Mouse (Mus musculus): ENCODE measurements around the gene Ppil3. TPM values are rescaled to one million over a fixed set of nuclear protein-coding genes. Genes with fewer than 3 reads are reported as not detected.

Ppil3 gene
- total RNA-seq (2015) (102 and 103 TPM in 2 replicates), total RNA-seq (2017) (89.6 and 95.8 TPM in 2 replicates)

DNA sequence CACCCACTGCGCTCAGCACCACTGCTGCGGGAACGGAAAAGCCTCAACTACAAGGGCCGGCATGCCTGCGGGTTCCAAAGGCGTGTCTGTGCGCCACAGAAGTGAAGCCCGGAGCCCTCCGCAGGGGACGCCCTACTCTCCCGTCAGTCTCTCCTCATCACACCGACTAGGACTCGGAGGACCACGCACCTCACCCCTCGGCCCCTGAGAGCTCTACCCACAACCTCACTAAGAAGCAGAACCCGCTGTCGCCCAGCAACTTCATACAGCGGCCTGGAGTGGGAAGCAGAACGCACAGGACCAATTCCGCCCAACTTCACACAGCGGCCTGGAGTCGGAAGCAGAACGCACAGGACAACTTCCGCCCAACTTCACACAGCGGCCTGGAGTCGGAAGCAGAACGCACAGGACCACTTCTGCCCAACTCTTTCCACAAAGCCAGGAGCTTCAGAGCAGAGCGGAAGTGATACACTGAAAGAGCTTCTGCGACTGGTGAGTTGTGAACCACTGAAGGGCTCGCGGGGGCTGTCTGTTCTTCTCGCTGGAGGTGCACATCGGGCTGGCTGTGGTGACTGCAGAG, at the start of gene Ppil3, which contains the start of gene Nif3l1:
TSS of gene Ppil3 (minus strand) at position 344 of the 580 bp plus-strand sequence.
TSS of gene Nif3l1 (plus strand) at position 9 of the 580 bp plus-strand sequence.
- peak; percentile 95 for ATAC-seq (replicated peaks; ENCODE audit: poor library complexity)

GRCm38 (mm10) chr1:58482647-58483046, 37.4 kb upstream of the Ppil3 start:
- no peak for ATAC-seq (replicated peaks; ENCODE audit: poor library complexity)

DNA sequence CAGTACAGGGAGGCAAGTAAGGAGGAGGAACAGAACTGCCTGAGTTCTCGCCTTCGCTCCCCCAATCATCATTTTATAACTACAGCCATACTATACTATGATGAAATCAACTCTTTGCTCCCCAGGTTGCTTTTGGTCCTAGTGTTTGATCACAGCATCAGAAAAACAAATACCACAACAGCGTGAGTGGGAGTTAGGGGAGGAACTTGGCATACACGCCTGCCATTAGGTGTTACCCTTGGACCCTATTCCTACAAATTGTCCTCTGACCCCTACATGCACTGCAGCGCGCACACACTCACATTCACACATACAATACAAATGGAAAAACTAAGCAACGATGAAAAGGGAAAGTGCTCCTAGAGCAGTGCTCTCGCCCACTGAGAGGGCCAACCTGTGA, 30.4 kb upstream of the Ppil3 start:
- ATAC-seq (replicated peaks; ENCODE audit: poor library complexity) = no peak

DNA sequence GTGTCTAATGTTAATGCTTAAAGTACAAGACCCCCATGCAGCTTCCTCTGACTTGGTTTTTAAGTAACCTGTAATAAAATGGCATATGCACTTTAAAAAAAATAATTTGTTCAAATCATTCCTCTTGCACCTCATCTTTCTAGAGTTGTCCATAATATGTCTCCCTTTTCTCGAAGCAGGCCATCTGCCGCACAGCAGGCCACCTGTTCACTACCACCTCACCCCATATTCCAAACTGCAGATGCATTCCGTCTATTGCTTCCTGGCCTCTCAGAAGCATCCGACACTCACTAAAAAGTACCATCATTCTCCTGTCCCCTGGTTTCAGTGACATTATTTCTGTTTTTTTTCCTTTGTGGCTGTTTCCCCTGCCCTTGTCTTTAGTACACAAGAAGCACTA, 20.3 kb upstream of the Ppil3 start:
- ATAC-seq (replicated peaks; ENCODE audit: poor library complexity) = no peak

DNA sequence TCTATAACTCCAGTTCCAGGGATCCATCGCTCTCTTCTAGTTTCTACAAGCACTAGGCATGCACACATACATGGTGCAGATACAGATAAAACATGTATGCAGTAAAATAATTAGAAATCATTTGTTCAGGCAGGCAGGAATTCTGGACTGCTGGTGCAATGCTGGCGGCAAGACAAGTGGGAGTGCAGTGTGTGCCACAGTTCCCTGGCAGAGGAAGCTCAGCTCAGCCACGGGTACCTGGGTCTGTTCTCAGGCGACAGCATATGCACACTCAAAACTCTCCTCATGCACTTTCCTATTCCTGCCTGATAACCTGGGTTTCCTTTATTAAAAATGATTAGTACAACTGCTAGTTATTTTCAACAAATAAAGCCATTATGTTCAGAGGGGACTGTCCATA, 19.8 kb upstream of the Ppil3 start:
- no peak for ATAC-seq (replicated peaks; ENCODE audit: poor library complexity)

DNA sequence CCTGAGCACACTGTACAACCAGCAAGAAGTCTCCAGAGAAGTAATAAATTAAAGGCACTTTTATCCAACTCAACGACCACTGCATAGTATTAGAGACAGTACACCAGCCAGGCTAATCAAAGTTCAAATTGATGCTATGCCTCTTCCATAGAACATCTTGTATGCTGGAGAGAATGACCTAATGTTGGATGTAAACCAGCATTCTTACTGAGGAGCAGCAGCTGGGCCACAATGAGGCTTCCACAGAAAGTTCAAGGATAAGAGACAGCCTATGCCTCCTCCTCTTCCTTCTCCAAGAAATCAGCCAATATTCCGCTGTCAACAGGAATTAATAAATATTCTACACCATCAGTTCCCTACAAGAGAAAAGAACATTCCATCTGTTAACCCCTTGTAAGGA, 18.6 kb upstream of the Ppil3 start:
- ATAC-seq (replicated peaks; ENCODE audit: poor library complexity) = no peak

GRCm38 (mm10) chr1:58460566-58460965, 15.3 kb upstream of the Ppil3 start:
- ATAC-seq (replicated peaks; ENCODE audit: poor library complexity) = no peak

DNA sequence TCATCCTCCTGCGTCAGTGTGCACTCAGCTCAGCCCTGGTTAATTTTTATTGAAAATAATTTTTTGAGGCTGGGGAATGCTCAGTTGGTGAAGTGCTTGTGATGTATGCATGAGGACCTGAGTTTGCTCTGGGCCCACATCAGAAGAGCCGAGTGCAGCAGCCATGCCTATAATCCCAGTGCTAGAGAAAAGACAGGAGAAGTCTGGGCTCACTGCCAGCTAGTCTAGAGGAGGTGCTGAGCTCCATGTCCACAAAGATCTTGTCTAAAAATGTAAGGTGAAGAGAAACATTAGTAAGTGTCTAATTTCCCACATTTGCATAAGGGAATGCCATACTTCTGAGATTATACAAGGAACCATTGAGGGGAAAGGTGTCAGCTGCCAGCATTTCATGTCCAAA, 13.6 kb upstream of the Ppil3 start:
- ATAC-seq (replicated peaks; ENCODE audit: poor library complexity) = no peak

DNA sequence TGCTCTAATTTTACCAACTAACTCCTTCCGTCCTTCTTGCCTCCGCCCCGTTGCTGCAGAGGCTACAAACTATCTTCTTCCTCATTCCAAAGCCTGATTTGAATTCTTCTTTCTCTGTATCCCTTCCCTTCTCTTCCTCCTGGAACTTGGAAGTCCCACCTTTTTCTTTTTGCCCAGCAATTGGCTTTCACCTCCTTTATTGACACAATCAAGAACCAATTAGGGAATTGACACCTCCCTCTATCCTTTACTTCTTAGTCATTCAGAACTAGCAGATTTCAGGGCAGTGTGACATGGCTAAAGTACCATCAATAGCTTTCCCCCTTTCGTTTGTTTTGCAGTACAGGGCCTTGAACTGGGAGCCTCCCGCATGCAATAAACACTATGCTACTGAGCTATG, 12.9 kb upstream of the Ppil3 start:
- no peak for ATAC-seq (replicated peaks; ENCODE audit: poor library complexity)

- no peak for ATAC-seq (replicated peaks; ENCODE audit: poor library complexity)
Measured at GRCm38 (mm10) chr1:58454316-58454715, 9.0 kb upstream of the Ppil3 start.

DNA sequence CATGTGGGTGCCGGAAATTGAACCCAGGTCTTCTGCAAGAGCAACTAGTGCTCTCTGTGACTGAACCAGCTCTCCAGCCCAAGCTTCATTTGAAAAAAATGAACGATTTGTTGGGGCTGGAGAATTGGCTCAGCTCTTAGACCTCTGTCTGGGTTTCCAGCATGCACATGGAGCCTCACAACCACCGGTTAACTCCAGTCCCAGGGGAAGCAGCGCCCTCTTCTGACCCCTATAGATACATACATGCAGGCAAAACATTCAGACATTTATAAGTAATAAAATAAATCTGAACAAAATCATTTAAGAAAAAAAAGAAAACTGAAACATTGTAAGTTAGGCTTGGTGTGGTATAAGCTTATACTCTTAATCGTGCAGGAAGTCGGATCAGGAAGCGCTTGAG, 3.1 kb upstream of the Ppil3 start:
- ATAC-seq (replicated peaks; ENCODE audit: poor library complexity) = no peak

DNA sequence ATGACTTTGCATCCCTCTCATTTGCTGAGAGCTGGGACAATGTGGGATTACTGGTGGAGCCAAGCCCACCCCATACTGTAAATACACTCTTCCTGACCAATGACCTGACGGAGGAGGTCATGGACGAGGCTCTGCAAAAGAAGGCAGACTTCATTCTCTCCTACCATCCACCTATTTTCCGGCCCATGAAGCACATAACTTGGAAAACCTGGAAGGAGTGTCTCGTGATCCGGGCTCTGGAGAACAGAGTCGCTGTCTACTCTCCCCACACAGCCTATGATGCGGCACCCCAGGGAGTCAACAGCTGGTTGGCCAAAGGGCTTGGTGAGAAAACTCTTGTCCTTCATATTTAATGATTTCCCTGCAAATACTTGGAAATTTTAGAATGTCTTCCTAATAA, 2.5 kb upstream of the Ppil3 start:
- ATAC-seq (replicated peaks; ENCODE audit: poor library complexity) = no peak

GRCm38 (mm10) chr1:58445861-58446260, 575 bp upstream of the Ppil3 start:
- ATAC-seq (replicated peaks; ENCODE audit: poor library complexity) = no peak

DNA sequence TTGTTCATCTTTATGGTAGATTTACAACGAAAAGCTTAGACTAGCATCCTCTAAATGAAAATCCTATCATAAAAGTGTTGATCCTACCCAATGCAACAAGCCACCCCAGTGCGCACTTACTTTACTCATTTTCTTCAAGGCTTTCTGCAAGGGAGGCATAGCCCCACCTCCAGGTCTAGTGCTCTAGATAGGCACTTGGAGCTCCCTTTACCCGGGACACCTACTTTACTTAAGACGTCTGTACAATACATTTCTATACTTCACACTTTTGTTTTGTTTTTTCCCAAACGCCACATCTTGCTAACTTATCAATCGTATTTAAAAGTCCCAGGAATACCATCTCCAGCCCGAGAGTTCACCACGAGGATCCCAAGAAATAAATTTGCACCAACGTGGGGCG, 595 bp downstream of the Ppil3 start:
- 0 out of 2 replicates have a peak, but pooled peaks have one; percentile 18 for ATAC-seq (replicated peaks; ENCODE audit: poor library complexity)

DNA sequence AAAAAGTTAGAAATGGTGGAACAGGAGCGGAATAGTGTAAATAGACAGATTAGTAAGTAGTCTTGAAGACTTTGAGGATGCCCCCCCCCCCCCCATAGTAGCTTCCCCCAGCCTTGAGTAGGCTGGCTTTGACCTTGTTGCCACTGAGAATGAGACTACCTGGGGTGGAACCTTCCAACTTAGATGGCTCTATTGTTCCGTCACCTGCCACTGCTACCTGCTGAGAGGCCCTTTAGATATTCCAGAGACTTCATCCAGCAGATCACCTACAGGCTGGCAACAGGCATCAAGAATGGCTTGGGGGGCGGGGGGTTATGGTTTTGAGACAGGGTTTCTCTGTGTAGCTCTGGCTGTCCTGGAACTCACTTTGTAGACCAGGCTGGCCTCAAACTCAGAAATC, 20.7 kb downstream of the Ppil3 start:
- no peak for ATAC-seq (replicated peaks; ENCODE audit: poor library complexity)

GRCm38 (mm10) chr1:58423371-58424248, 21.7 kb downstream of the Ppil3 start, which contains the start of gene Clk1:
TSS of gene Clk1 (minus strand) at chr1:58424066.
- ATAC-seq (replicated peaks; ENCODE audit: poor library complexity) = peak; percentile 80

DNA sequence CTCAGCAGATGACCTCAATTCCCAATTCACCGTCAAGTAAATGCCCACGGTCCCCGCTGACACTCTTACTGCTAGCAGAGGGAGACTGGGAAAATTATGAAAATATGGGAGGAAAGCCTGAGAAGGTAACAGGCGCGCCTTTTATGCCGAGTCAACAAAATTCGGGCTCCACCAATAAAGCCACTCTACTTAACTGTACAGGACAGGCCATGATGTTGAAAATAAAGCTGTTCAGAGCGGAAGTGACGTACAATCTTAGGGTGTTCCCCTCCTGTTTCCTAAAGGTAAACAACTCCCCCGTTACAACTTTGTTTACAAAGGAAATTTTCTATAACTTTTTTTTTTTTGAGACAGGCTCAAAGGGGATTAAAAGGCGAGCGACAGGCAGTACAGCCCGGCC, 22.4 kb downstream of the Ppil3 start:
- peak; percentile 78 for ATAC-seq (replicated peaks; ENCODE audit: poor library complexity)

DNA sequence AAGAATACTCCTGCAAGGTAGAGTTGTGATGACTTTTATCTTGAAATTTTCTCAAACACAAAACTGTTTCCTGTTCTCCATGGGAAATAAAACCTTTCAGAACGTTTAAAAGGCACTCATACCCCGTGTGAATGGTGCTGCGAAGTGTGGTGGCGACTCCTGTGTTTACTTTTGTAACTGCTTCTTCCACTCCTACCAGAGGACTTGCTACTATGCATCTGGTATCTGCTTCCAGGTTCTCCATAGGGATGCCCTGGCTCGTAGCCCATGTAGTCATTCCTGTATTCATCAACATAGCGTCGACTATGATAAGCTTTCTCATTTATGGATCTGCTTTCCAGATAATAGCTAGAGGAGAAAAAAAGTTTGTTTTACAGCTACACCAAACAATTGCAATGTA, 24.3 kb downstream of the Ppil3 start:
- ATAC-seq (replicated peaks; ENCODE audit: poor library complexity) = no peak

- ATAC-seq (replicated peaks; ENCODE audit: poor library complexity) = no peak
Measured at GRCm38 (mm10) chr1:58420032-58420431, 25.3 kb downstream of the Ppil3 start.

GRCm38 (mm10) chr1:58416048-58416447, 29.2 kb downstream of the Ppil3 start:
- 0 out of 2 replicates have a peak, but pooled peaks have one; percentile 30 for ATAC-seq (replicated peaks; ENCODE audit: poor library complexity)

DNA sequence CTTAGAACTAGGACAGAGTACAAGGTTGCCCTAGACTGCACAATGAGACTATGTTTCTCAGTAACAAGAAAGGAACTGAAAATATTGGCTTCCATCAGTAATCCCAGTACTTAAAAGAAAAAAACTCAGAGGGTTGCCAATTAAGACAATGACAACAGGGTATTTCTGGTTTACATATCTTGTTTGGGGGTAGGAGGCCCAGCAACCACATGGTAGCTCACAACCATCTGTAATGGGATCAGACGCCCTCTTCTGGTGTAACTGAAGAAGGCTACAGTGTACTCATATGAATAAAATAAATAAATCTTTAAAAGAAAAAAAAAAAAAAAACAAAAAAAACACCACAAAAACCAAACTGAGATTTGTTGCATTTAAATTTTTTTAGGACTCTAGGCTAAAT, 29.8 kb downstream of the Ppil3 start:
- ATAC-seq (replicated peaks; ENCODE audit: poor library complexity) = peak; percentile 46; the same call in 1 of the 2 replicates

DNA sequence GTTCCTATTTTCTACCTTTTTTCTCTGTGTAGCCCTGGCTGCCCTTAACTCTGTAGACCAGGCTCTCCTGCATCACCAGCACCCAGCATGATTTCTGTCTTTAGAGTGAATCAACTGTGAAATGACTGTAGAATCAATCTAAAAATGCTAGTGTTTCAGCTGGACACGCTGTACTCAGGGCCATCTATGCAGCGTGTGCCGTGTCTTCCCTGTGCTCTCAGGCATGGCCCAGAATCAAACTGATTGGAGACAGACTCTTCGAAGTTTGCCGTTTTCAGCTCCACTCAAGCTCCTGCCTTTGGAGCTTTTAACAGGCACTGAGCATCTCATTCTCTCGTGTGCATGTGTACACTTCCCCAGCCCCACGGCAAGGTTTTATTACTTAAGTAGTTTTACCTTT, 34.5 kb downstream of the Ppil3 start:
- no peak for ATAC-seq (replicated peaks; ENCODE audit: poor library complexity)

All from megakaryocyte progenitor cell, adult 5-6 weeks (primary cell).